Mouse (Mus musculus) testis, adult 2 months (tissue): ENCODE results near the gene Polg2. TPM values are rescaled to one million over a fixed set of nuclear protein-coding genes. Genes with fewer than 3 reads are reported as not detected.
"Not testable (repeated sequence)": the region's sequence is repeated elsewhere in the genome, so short reads cannot be mapped to it uniquely, and the experiment has no call there.

Experiments
- H3K27ac ChIP-seq: fragments of 200-500 bp; 2 replicates; pipeline ENCODE4 v1.5.1; 2012; ENCODE audit warnings: low read depth, low read length; ENCODE audit not compliant: control insufficient read depth, insufficient read depth
- H3K27me3 ChIP-seq: fragments of 200-500 bp; 2 replicates; pipeline ENCODE4 v1.6.1; 2012; ENCODE audit warnings: mild to moderate bottlenecking, low read length, moderate library complexity; ENCODE audit not compliant: control insufficient read depth, insufficient read depth
- H3K36me3 ChIP-seq: fragments of 200-500 bp; 2 replicates; pipeline ENCODE4 v1.6.1; 2012; ENCODE audit warnings: mild to moderate bottlenecking, low read length; ENCODE audit not compliant: control insufficient read depth, insufficient read depth
- H3K4me1 ChIP-seq: fragments of 200-500 bp; 2 replicates; pipeline ENCODE4 v1.6.1; 2012; ENCODE audit warnings: low read length; ENCODE audit not compliant: control insufficient read depth, insufficient read depth
- H3K4me3 ChIP-seq: fragments of 200-500 bp; 2 replicates; pipeline ENCODE4 v1.5.1; 2012; ENCODE audit warnings: low read depth, mild to moderate bottlenecking, low read length, moderate library complexity, mixed read lengths; ENCODE audit not compliant: control insufficient read depth
- CTCF ChIP-seq: fragments of 200-500 bp; IDR thresholded peaks from 2 replicates; pipeline ENCODE4 v1.5.1; 2012; ENCODE audit warnings: low read depth, mild to moderate bottlenecking, inconsistent platforms, low read length, moderate library complexity; ENCODE audit not compliant: control insufficient read depth, insufficient read depth, insufficient replicate concordance
- POLR2A ChIP-seq: fragments of 200-500 bp; IDR thresholded peaks from 2 replicates; pipeline ENCODE4 v1.6.1; 2012; ENCODE audit warnings: low read depth, mild to moderate bottlenecking, inconsistent platforms, low read length, moderate library complexity; ENCODE audit not compliant: control insufficient read depth
- polyA plus RNA-seq: library from polyadenylated mRNA; depleted of rRNA; stranded (reverse); fragments of >200 nt; gene quantifications from 2 replicates; pipeline ENCODE4 v1.2.3, GENCODE M21; 2012

Polg2 gene
- polyA plus RNA-seq, 1 experiment, result 2.8 TPM

GRCm38 (mm10) chr11:106742388-106742841 is 36.9 kb downstream of the Polg2 start:
- no peaks in the 10 kb centered on the region for H3K4me1 ChIP-seq
- no peak for TF ChIP-seq POLR2A
- no peak for TF ChIP-seq CTCF
- no peak overlapping the region for H3K27ac ChIP-seq

GRCm38 (mm10) chr11:106741826-106742225 is 37.5 kb downstream of the Polg2 start:
- TF ChIP-seq POLR2A (no peak), CTCF (no peak)
- no peak overlapping the region for H3K27ac ChIP-seq
- no peaks in the 10 kb centered on the region for H3K27me3 ChIP-seq
- no peaks in the 10 kb centered on the region for H3K36me3 ChIP-seq
- no peaks in the 10 kb centered on the region for H3K4me1 ChIP-seq
- H3K4me3 ChIP-seq, result no peak overlapping the region

More at GRCm38 (mm10) chr11:106742388-106742841, 36.9 kb downstream of the Polg2 start:
- H3K36me3 ChIP-seq, result no peaks in the 10 kb centered on the region
- no peak overlapping the region for H3K4me3 ChIP-seq
- H3K27me3 ChIP-seq, result no peaks in the 10 kb centered on the region

GRCm38 (mm10) chr11:106741232-106741631 is 38.1 kb downstream of the Polg2 start:
- Histone ChIP-seq H3K4me3 (no peak overlapping the region), H3K27me3 (no peaks in the 10 kb centered on the region), H3K36me3 (no peaks in the 10 kb centered on the region), H3K27ac (no peak overlapping the region), H3K4me1 (no peaks in the 10 kb centered on the region)
- no peak for TF ChIP-seq POLR2A
- TF ChIP-seq CTCF, result no peak

GRCm38 (mm10) chr11:106740724-106741123 is 38.6 kb downstream of the Polg2 start:
- not testable (repeated sequence) for H3K36me3 ChIP-seq, H3K27me3 ChIP-seq, H3K4me1 ChIP-seq, H3K4me3 ChIP-seq, H3K27ac ChIP-seq

- TF ChIP-seq CTCF (no peak), POLR2A (no peak)
Measured at GRCm38 (mm10) chr11:106739116-106739515, 40.2 kb downstream of the Polg2 start.

GRCm38 (mm10) chr11:106737178-106737621 is 42.1 kb downstream of the Polg2 start:
- H3K36me3 ChIP-seq, result no peaks in the 10 kb centered on the region
- no peak for TF ChIP-seq POLR2A
- TF ChIP-seq CTCF, result no peak
- no peak overlapping the region for H3K4me3 ChIP-seq
- no peaks in the 10 kb centered on the region for H3K4me1 ChIP-seq
- no peaks in the 10 kb centered on the region for H3K27me3 ChIP-seq
- H3K27ac ChIP-seq, result no peak overlapping the region

More at GRCm38 (mm10) chr11:106739116-106739515, 40.2 kb downstream of the Polg2 start:
- H3K36me3 ChIP-seq, result no peaks in the 10 kb centered on the region
- H3K4me3 ChIP-seq, result no peak overlapping the region
- no peaks in the 10 kb centered on the region for H3K27me3 ChIP-seq
- no peaks in the 10 kb centered on the region for H3K4me1 ChIP-seq
- H3K27ac ChIP-seq, result no peak overlapping the region

GRCm38 (mm10) chr11:106736614-106737013 is 42.7 kb downstream of the Polg2 start:
- H3K4me1 ChIP-seq, result no peaks in the 10 kb centered on the region
- no peaks in the 10 kb centered on the region for H3K27me3 ChIP-seq
- TF ChIP-seq POLR2A, result no peak
- TF ChIP-seq CTCF, result no peak
- no peak overlapping the region for H3K27ac ChIP-seq
- no peak overlapping the region for H3K4me3 ChIP-seq
- no peaks in the 10 kb centered on the region for H3K36me3 ChIP-seq

- Histone ChIP-seq H3K27me3 (no peaks in the 10 kb centered on the region), H3K27ac (no peak overlapping the region), H3K4me1 (no peaks in the 10 kb centered on the region), H3K4me3 (no peak overlapping the region), H3K36me3 (no peaks in the 10 kb centered on the region)
- TF ChIP-seq POLR2A (no peak), CTCF (no peak)
Measured at GRCm38 (mm10) chr11:106730714-106731113, 48.6 kb downstream of the Polg2 start.
